Mouse (Mus musculus): Measurements from ENCODE around the gene Mesp1. TPM values are rescaled to one million over a fixed set of nuclear protein-coding genes. Genes with fewer than 3 reads are reported as not detected.

Gene Mesp1
- polyA plus RNA-seq, 1 experiment from 2014 or later, result not detected

DNA sequence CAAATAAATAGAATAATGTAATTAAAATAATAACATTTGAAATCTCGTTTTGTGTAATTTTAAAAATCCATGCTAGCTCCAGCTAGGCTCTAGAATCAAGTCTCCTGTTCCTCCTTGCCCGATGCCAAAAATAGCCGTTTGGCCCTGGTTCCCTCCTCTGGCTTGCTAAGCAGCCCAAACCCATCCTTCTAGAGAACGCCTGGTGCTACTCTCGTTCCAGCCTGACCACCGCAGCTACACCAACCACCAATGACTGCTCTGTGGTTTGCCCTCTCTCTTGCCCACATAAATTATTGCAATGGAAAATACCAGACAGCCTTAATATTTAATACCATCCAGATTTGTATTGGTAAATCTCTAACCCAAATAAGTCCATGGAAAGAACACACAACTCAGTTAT, 45.9 kb downstream of the Mesp1 start:
- Histone ChIP-seq H3K27ac (no peak overlapping the region), H3K4me1 (peaks cover 8% of the 10 kb centered on the region), H3K9me3 (no peaks in the 10 kb centered on the region), H3K27me3 (ENCODE audit: poor library complexity, severe bottlenecking) (no peaks in the 10 kb centered on the region), H3K4me3 (no peak overlapping the region), H3K36me3 (replicated peaks) (no peaks in the 10 kb centered on the region)
- DNase-seq (ENCODE audit: extremely low spot score, low spot score), result no peak
- 86% methylated on average over 6 of the region's 6 CpGs for WGBS

DNA sequence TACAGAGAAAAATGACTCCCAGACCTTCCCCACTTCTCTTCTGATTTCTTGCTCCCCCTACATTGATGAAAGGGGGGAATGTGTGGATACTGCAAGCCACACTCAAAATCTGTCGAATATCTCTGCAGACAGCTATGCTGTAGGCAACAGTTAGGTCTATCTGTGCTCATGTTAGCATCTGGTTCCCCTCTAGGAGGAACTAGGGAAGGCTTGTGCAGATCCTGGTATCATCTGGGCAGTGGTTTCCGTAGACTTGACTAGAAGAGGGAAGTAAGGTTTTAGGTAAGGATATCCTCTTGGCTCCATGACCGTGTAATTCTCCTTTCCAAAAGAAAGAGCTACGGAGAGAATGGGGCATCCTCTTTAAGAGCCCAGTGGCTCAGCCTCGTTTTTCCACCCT, 49.0 kb downstream of the Mesp1 start:
- Histone ChIP-seq H3K36me3 (replicated peaks) (no peaks in the 10 kb centered on the region), H3K4me3 (no peak overlapping the region), H3K9me3 (no peaks in the 10 kb centered on the region), H3K27me3 (ENCODE audit: poor library complexity, severe bottlenecking) (0 out of 2 replicates have a peak, but pooled peaks cover 5% of the 10 kb centered on the region), H3K27ac (no peak overlapping the region), H3K4me1 (peaks cover 16% of the 10 kb centered on the region)
- 82% methylated on average over 5 of the region's 5 CpGs for WGBS
- no peak for DNase-seq (ENCODE audit: extremely low spot score, low spot score)

- no peak overlapping the region for H3K4me3 ChIP-seq
- 93% methylated on average over 9 of the region's 9 CpGs for WGBS
These were observed 49.5 kb downstream of the Mesp1 start for GRCm38 (mm10) chr7:79744051-79744450.

DNA sequence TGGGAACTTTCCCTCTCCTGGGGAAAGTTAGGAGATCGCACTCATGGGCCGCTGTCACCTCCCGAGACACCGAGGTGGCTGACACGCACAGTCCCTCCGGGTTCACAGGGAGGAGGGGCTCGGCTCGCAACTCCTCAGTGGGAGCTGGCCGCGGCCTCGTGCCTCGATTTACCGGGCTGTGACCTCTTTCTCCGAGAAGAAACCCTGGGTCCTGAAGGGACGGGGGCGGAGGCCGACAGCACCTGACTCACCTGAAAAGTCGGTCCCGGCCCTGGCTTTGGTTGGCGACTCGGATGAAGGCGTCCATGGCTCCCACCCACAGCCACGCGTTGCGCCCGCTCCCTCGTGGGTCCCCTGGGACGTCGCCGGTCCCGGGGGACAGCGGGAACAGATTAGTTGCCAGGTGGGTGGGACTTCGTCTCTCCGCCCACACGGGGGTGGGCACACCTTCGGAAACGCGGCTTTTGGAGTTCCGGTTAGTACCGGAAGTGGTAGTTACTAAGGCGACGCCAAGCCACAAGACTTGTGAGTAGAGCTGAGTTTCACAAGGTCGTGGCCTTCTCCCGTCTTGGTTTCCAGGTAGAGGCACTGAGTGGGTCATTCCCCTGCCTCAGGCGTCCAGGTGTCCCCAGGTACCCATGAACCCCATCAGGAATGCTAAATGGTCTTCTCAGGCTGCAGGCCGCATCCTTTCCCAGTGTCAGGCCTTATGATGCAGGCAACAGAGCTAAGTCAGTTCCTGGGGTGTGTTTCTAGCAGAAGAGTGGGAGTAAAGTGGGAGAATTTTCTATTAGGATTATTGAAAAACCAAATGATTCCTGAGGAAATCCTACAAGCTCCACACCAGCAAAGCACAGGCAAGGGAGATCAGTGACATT, 50.7 kb downstream of the Mesp1 start, which contains the start of the genes Pex11a and Wdr93:
Gene Pex11a, minus strand, starts transcription at position 473 of the 878 bp plus-strand sequence.
Gene Wdr93, plus strand, starts transcription at position 505 of the 878 bp plus-strand sequence.
- Histone ChIP-seq H3K4me1 (peaks cover 16% of the 10 kb centered on the region), H3K9me3 (no peaks in the 10 kb centered on the region), H3K27ac (peak within 1 kb of the TSS; percentile 82), H3K27me3 (ENCODE audit: poor library complexity, severe bottlenecking) (0 out of 2 replicates have a peak, but pooled peaks cover 5% of the 10 kb centered on the region), H3K4me3 (peak within 1 kb of the TSS; percentile 80), H3K36me3 (replicated peaks) (peaks cover 1% of the 10 kb centered on the region)
- DNase-seq (ENCODE audit: extremely low spot score, low spot score), result peak; percentile 84
- WGBS, result 2% methylated on average over 46 of the region's 46 CpGs

More at GRCm38 (mm10) chr7:79744051-79744450, 49.5 kb downstream of the Mesp1 start:
- Histone ChIP-seq H3K27me3 (ENCODE audit: poor library complexity, severe bottlenecking) (0 out of 2 replicates have a peak, but pooled peaks cover 5% of the 10 kb centered on the region), H3K27ac (no peak overlapping the region), H3K4me1 (peaks cover 16% of the 10 kb centered on the region), H3K36me3 (replicated peaks) (no peaks in the 10 kb centered on the region), H3K9me3 (no peaks in the 10 kb centered on the region)
- DNase-seq (ENCODE audit: extremely low spot score, low spot score), result no peak

DNA sequence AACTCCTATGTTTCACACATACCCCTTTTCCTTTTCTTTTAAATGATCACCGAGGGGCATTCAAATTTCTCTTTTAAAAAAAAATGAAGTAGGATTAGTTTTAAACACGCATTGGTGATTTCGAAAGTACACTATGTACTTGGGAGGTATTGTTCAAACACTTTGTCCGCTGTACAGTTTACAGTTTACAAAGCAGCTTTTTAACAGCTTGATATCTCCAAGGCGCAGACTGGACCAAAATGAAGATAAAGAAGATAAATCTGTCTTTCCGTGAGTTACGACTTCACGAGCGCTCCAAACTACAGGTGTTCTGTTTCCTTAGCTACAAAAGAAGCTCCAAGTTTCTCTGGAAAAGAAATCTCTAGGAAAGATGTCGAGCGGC, 51.3 kb downstream of the Mesp1 start:
- DNase-seq (ENCODE audit: extremely low spot score, low spot score), result no peak
- H3K9me3 ChIP-seq, result no peaks in the 10 kb centered on the region
- WGBS, result 24% methylated on average over 11 of the region's 11 CpGs
- peak overlapping the region; percentile 82 for H3K27ac ChIP-seq
- H3K4me3 ChIP-seq, result peak overlapping the region; percentile 80
- H3K4me1 ChIP-seq, result peaks cover 16% of the 10 kb centered on the region
- H3K36me3 ChIP-seq (replicated peaks), result peaks cover 8% of the 10 kb centered on the region
- H3K27me3 ChIP-seq (ENCODE audit: poor library complexity, severe bottlenecking), result 0 out of 2 replicates have a peak, but pooled peaks cover 5% of the 10 kb centered on the region

Other genes starting within 250 kb of the Mesp1 start
- gene Rhcg, start 176.1 kb downstream of the Mesp1 start, polyA plus RNA-seq (2016; fragmentation: Nextera tagmentation; extraction: Ambion mirVana), result 2.4 and 3.3 TPM in 2 replicates
- 18.0 and 18.2 TPM in 2 replicates for gene Ticrr, start 133.6 kb downstream of the Mesp1 start, polyA plus RNA-seq (2016; fragmentation: Nextera tagmentation; extraction: Ambion mirVana)
- 6.3 and 6.4 TPM in 2 replicates for gene Kif7, start 78.1 kb downstream of the Mesp1 start, polyA plus RNA-seq (2016; fragmentation: Nextera tagmentation; extraction: Ambion mirVana)
- gene Plin1, start 60.9 kb downstream of the Mesp1 start, polyA plus RNA-seq (2016; fragmentation: Nextera tagmentation; extraction: Ambion mirVana), result not detected in 2 replicates
- gene Pex11a, start 50.7 kb downstream of the Mesp1 start, polyA plus RNA-seq (2016; fragmentation: Nextera tagmentation; extraction: Ambion mirVana), result 9.6 and 11.0 TPM in 2 replicates
- 0.34 and 0.45 TPM in 2 replicates for gene Wdr93, start 50.6 kb downstream of the Mesp1 start, polyA plus RNA-seq (2016; fragmentation: Nextera tagmentation; extraction: Ambion mirVana)
- gene Mesp2, start 16.9 kb upstream of the Mesp1 start, polyA plus RNA-seq (2016; fragmentation: Nextera tagmentation; extraction: Ambion mirVana), result 0.40 and 0.79 TPM in 2 replicates
- 2.8 and 4.6 TPM in 2 replicates for gene Anpep, start 67.3 kb upstream of the Mesp1 start, polyA plus RNA-seq (2016; fragmentation: Nextera tagmentation; extraction: Ambion mirVana)
- gene Ap3s2, start 126.9 kb upstream of the Mesp1 start, polyA plus RNA-seq (2016; fragmentation: Nextera tagmentation; extraction: Ambion mirVana), result 49.2 and 51.2 TPM in 2 replicates
- 21.1 and 21.7 TPM in 2 replicates for gene Arpin, start 141.6 kb upstream of the Mesp1 start, polyA plus RNA-seq (2016; fragmentation: Nextera tagmentation; extraction: Ambion mirVana)
- gene Zfp710, start 231.0 kb upstream of the Mesp1 start, polyA plus RNA-seq (2016; fragmentation: Nextera tagmentation; extraction: Ambion mirVana), result 33.3 and 33.4 TPM in 2 replicates

All from forebrain, embryonic 10.5 days (tissue).